Mouse (Mus musculus) embryonic stem cell, embryonic (primary cell): ENCODE data around the gene Tuba1b.

ENCODE experiments used
- CTCF ChIA-PET, 4 experiments: fragments of 300-600 bp in 2 of 4; fragments of 350-600 bp in 2 of 4; sonication (Branson Sonifier 250); formaldehyde crosslinking; loops; one replicate each; lab custom pipeline; 2022; ENCODE audit warnings: inconsistent platforms in 2 of 4; lab: Charles Lee
- POLR2A ChIA-PET, 4 experiments: fragments of 300-600 bp in 2 of 4; fragments of 350-600 bp in 2 of 4; sonication (Branson Sonifier 250); formaldehyde crosslinking; loops; one replicate each; lab custom pipeline; 2022; ENCODE audit warnings: antibody characterized with exemption in 4 of 4, inconsistent platforms in 1 of 4; lab: Charles Lee

The Tuba1b gene

GRCm38 (mm10) chr15:98893940-98894745 is 40.2 kb downstream of the Tuba1b start, which contains the start of gene Rhebl1:
Gene Rhebl1, minus strand, starts transcription at chr15:98894540.
- ChIA-PET CTCF (interaction anchor here in 2 of 4 experiments (0.6 to 1.3 kb wide), 3 partner anchors 10 to 133 kb away, joined by 3 to 4 read pairs (median 4); no protein-coding TSS in a partner anchor), POLR2A (interaction anchor here in 3 of 4 experiments (0.6 to 4.5 kb wide), 18 partner anchors 8 to 136 kb away, joined by 3 to 64 read pairs (median 4); partner anchors contain the start of genes Tuba1b (in 2 of the 3) and Tuba1c (in 2 of the 3))

GRCm38 (mm10) chr15:98893036-98893435 is 41.3 kb downstream of the Tuba1b start:
- CTCF ChIA-PET = interaction anchor here in 2 of 4 experiments (0.6 to 3.3 kb wide), 11 partner anchors 8 to 165 kb away, joined by 3 to 34 read pairs (median 4); partner anchors contain the start of gene Fkbp11 (in 1 of the 2)
- POLR2A ChIA-PET = interaction anchor here in 2 of 4 experiments (0.6 to 5.0 kb wide), 21 partner anchors 9 to 137 kb away, joined by 3 to 64 read pairs (median 10); partner anchors contain the start of genes Tuba1b (in 2 of the 2), Gm49450 (in 1 of the 2), Prkag1 (in 1 of the 2) and Tuba1a (in 1 of the 2)

GRCm38 (mm10) chr15:98891907-98892606 is 42.3 kb downstream of the Tuba1b start:
- CTCF ChIA-PET = interaction anchor here (0.6 to 3.3 kb wide), 56 partner anchors 8 to 260 kb away, joined by 3 to 34 read pairs (median 4); partner anchors contain the start of genes Dnajc22 (in 1 of the 4), Fkbp11 (in 1 of the 4) and Tuba1c (in 1 of the 4)

GRCm38 (mm10) chr15:98891198-98891742 is 43.1 kb downstream of the Tuba1b start:
- POLR2A ChIA-PET = interaction anchor here (0.5 to 5.0 kb wide), 59 partner anchors 9 to 323 kb away, joined by 3 to 64 read pairs (median 5); partner anchors contain the start of genes Tuba1b (in 3 of the 4), Tuba1c (in 3 of the 4), Gm49450 (in 2 of the 4) and Tuba1a (in 2 of the 4)
- CTCF ChIA-PET = interaction anchor here (0.7 to 3.3 kb wide), 36 partner anchors 10 to 260 kb away, joined by 3 to 34 read pairs (median 4); partner anchors contain the start of genes Dnajc22 (in 1 of the 4), Prkag1 (in 1 of the 4) and Tuba1c (in 1 of the 4)

More at GRCm38 (mm10) chr15:98891907-98892606, 42.3 kb downstream of the Tuba1b start:
- POLR2A ChIA-PET = interaction anchor here (0.5 to 5.0 kb wide), 68 partner anchors 8 to 747 kb away, joined by 3 to 64 read pairs (median 4); partner anchors contain the start of genes Tuba1b (in 3 of the 4), Tuba1c (in 3 of the 4), Gm49450 (in 2 of the 4) and Tuba1a (in 2 of the 4)

GRCm38 (mm10) chr15:98887526-98887925 is 46.8 kb downstream of the Tuba1b start:
- CTCF ChIA-PET = interaction anchor here in 2 of 4 experiments (0.6 to 1.5 kb wide), 3 partner anchors 17 to 179 kb away, joined by 3 to 7 read pairs (median 4); partner anchors contain the start of genes Ccdc65 (in 1 of the 2) and Tuba1c (in 1 of the 2)
- POLR2A ChIA-PET = interaction anchor here in 1 of 4 experiments (1.4 kb wide), 1 partner anchor 125 kb away, joined by 3 read pairs; no protein-coding TSS in a partner anchor

GRCm38 (mm10) chr15:98886667-98887387 is 47.5 kb downstream of the Tuba1b start:
- ChIA-PET CTCF (interaction anchor here in 3 of 4 experiments (0.6 to 1.5 kb wide), 5 partner anchors 17 to 179 kb away, joined by 3 to 7 read pairs (median 4); partner anchors contain the start of genes Ccdc65 (in 1 of the 3) and Tuba1c (in 1 of the 3)), POLR2A (interaction anchor here in 2 of 4 experiments (0.5 to 1.8 kb wide), 6 partner anchors 13 to 319 kb away, joined by 3 to 8 read pairs (median 3); no protein-coding TSS in a partner anchor)

- CTCF ChIA-PET = interaction anchor here in 3 of 4 experiments (0.6 to 1.4 kb wide), 5 partner anchors 8 to 185 kb away, joined by 3 to 6 read pairs (median 3); partner anchors contain the start of gene Prkag1 (in 1 of the 3)
- POLR2A ChIA-PET = interaction anchor here (0.5 to 4.1 kb wide), 7 partner anchors 12 to 209 kb away, joined by 3 to 33 read pairs (median 4); partner anchors contain the start of genes Kmt2d (in 1 of the 4) and Tuba1b (in 1 of the 4)
Observed at GRCm38 (mm10) chr15:98884106-98884505, 50.3 kb downstream of the Tuba1b start.

GRCm38 (mm10) chr15:98883661-98884060 is 50.7 kb downstream of the Tuba1b start:
- POLR2A ChIA-PET = interaction anchor here in 3 of 4 experiments (0.5 to 4.4 kb wide), 7 partner anchors 8 to 122 kb away, joined by 3 to 54 read pairs (median 5); partner anchors contain the start of genes Kmt2d (in 1 of the 3) and Tuba1b (in 1 of the 3)
- CTCF ChIA-PET = interaction anchor here in 3 of 4 experiments (0.6 to 1.4 kb wide), 4 partner anchors 9 to 186 kb away, joined by 3 to 11 read pairs (median 4); no protein-coding TSS in a partner anchor

- ChIA-PET CTCF (interaction anchor here (0.5 to 3.0 kb wide), 38 partner anchors 9 to 595 kb away, joined by 3 to 28 read pairs (median 4); partner anchors contain the start of genes Tuba1c (in 2 of the 4), C1ql4 (in 1 of the 4), Dnajc22 (in 1 of the 4) and Gm49450 (in 1 of the 4)), POLR2A (interaction anchor here (0.5 to 5.0 kb wide), 80 partner anchors 9 to 1102 kb away, joined by 3 to 64 read pairs (median 5); partner anchors contain the start of genes Tuba1b (in 3 of the 4), Tuba1c (in 3 of the 4), Dhh (in 2 of the 4) and Dnajc22 (in 2 of the 4))
Observed at GRCm38 (mm10) chr15:98881656-98882008, 52.7 kb downstream of the Tuba1b start.
